Mouse (Mus musculus): ENCODE measurements at regions not wholly inside any gene's neighbourhood (a gene's known extent, or its start where the extent isn't known, plus 50 kb on each side); places are given as distances from the start of the nearest gene placed in this dataset.

DNA sequence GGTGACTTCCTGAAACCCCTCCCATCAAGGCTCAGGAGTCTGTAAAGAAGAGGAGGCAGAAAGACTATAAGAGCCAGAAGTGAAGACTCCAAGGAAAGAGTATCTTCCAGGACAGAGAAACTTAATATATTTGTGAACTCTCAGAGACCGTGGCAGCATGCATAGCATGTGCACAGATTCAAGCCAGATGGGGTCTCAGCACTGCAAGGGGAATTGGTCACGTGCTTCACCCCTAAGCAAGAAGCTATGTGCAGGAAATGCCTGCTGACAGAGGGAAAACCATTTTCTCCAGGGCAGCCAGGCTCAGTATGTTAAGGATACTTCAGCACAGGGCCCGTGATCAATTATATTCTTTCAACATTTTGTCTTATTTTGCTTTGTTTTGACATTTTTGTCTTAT is 368.0 kb downstream of the Sec23a start:
- H3K9ac ChIP-seq (replicated peaks): no peak overlapping the region
- no peaks in the 10 kb centered on the region for H3K4me1 ChIP-seq (ENCODE audit: insufficient read depth)
- H3K27ac ChIP-seq (ENCODE audit: low read depth): no peak overlapping the region
- TF ChIP-seq CTCF (IDR thresholded peaks at IDR 0.05; ENCODE audit: low read depth) (no peak), EP300 (IDR thresholded peaks at IDR 0.05; ENCODE audit: low read depth) (no peak)
- no peak for DNase-seq
- no peaks in the 10 kb centered on the region for H3K9me3 ChIP-seq (ENCODE audit: low read length)
- no peak overlapping the region for H3K4me3 ChIP-seq (ENCODE audit: low read depth, low read length)
- H3K4me2 ChIP-seq (ENCODE audit: low read depth, low read length): no peak overlapping the region
- WGBS (ENCODE audit: insufficient replicate concordance): 51% methylated on average over 3 of the region's 3 CpGs
- no peaks in the 10 kb centered on the region for H3K27me3 ChIP-seq (ENCODE audit: insufficient read depth, low read length)
- ATAC-seq: no peak
- no peaks in the 10 kb centered on the region for H3K36me3 ChIP-seq (replicated peaks; ENCODE audit: insufficient read depth, low read length)

- H3K27ac ChIP-seq (ENCODE audit: low read depth): no peak overlapping the region
- ATAC-seq (no peak), DNase-seq (no peak)
- 64% methylated on average over 1 of the region's 1 CpGs for WGBS (ENCODE audit: insufficient replicate concordance)
- no peaks in the 10 kb centered on the region for H3K36me3 ChIP-seq (replicated peaks; ENCODE audit: insufficient read depth, low read length)
- TF ChIP-seq EP300 (IDR thresholded peaks at IDR 0.05; ENCODE audit: low read depth) (no peak), CTCF (IDR thresholded peaks at IDR 0.05; ENCODE audit: low read depth) (no peak)
- H3K4me2 ChIP-seq (ENCODE audit: low read depth, low read length): no peak overlapping the region
- no peak overlapping the region for H3K9ac ChIP-seq (replicated peaks)
- no peaks in the 10 kb centered on the region for H3K9me3 ChIP-seq (ENCODE audit: low read length)
- H3K4me3 ChIP-seq (ENCODE audit: low read depth, low read length): no peak overlapping the region
- H3K4me1 ChIP-seq (ENCODE audit: insufficient read depth): no peaks in the 10 kb centered on the region
- H3K27me3 ChIP-seq (ENCODE audit: insufficient read depth, low read length): no peaks in the 10 kb centered on the region
Measured at GRCm38 (mm10) chr12:58639478-58639877, 370.4 kb upstream of the Clec14a start.

- DNase-seq (no peak), ATAC-seq (no peak)
- no peaks in the 10 kb centered on the region for H3K9me3 ChIP-seq (ENCODE audit: low read length)
- no peaks in the 10 kb centered on the region for H3K4me1 ChIP-seq (ENCODE audit: insufficient read depth)
- 53% methylated on average over 3 of the region's 3 CpGs for WGBS (ENCODE audit: insufficient replicate concordance)
- H3K36me3 ChIP-seq (replicated peaks; ENCODE audit: insufficient read depth, low read length): no peaks in the 10 kb centered on the region
- no peak overlapping the region for H3K4me3 ChIP-seq (ENCODE audit: low read depth, low read length)
- no peak overlapping the region for H3K27ac ChIP-seq (ENCODE audit: low read depth)
- peak; percentile 31; the same call in 1 of the 2 replicates for TF ChIP-seq CTCF (IDR thresholded peaks at IDR 0.05; ENCODE audit: low read depth)
- TF ChIP-seq EP300 (IDR thresholded peaks at IDR 0.05; ENCODE audit: low read depth): no peak
- H3K9ac ChIP-seq (replicated peaks): no peak overlapping the region
- no peak overlapping the region for H3K4me2 ChIP-seq (ENCODE audit: low read depth, low read length)
- H3K27me3 ChIP-seq (ENCODE audit: insufficient read depth, low read length): no peaks in the 10 kb centered on the region
Measured at GRCm38 (mm10) chr12:58638260-58638659, 369.2 kb upstream of the Clec14a start.

GRCm38 (mm10) chr12:58632529-58632928 is 363.4 kb upstream of the Clec14a start:
- no peak for DNase-seq
- H3K9ac ChIP-seq (replicated peaks): no peak overlapping the region
- no peaks in the 10 kb centered on the region for H3K36me3 ChIP-seq (replicated peaks; ENCODE audit: insufficient read depth, low read length)
- no peak overlapping the region for H3K4me3 ChIP-seq (ENCODE audit: low read depth, low read length)
- 79% methylated on average over 3 of the region's 3 CpGs for WGBS (ENCODE audit: insufficient replicate concordance)
- no peak overlapping the region for H3K27ac ChIP-seq (ENCODE audit: low read depth)
- TF ChIP-seq EP300 (IDR thresholded peaks at IDR 0.05; ENCODE audit: low read depth) (no peak), CTCF (IDR thresholded peaks at IDR 0.05; ENCODE audit: low read depth) (no peak)
- H3K9me3 ChIP-seq (ENCODE audit: low read length): no peaks in the 10 kb centered on the region
- no peaks in the 10 kb centered on the region for H3K4me1 ChIP-seq (ENCODE audit: insufficient read depth)
- no peak for ATAC-seq
- no peaks in the 10 kb centered on the region for H3K27me3 ChIP-seq (ENCODE audit: insufficient read depth, low read length)
- no peak overlapping the region for H3K4me2 ChIP-seq (ENCODE audit: low read depth, low read length)

DNA sequence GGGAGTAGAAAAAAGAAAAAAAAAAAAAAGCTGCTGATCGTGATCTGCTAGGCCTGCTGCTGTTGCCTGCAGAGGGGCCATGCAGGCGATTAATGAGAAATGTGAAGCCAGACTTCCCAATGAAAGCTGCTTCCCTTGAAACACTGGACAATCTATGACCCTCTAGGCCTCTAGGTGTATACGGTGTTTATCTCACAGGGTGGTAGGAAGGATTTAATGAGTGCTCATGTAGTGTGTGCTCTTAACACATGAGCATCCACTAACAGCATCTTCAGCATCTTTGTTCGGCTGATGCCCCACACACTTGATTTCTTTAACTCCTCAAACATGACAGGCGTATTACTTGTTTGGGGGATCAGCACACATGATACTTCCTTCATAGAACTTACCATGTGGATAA is 359.7 kb upstream of the Clec14a start:
- H3K27ac ChIP-seq (ENCODE audit: low read depth): no peak overlapping the region
- no peak overlapping the region for H3K4me2 ChIP-seq (ENCODE audit: low read depth, low read length)
- no peaks in the 10 kb centered on the region for H3K27me3 ChIP-seq (ENCODE audit: insufficient read depth, low read length)
- no peak overlapping the region for H3K9ac ChIP-seq (replicated peaks)
- no peak for DNase-seq
- no peaks in the 10 kb centered on the region for H3K9me3 ChIP-seq (ENCODE audit: low read length)
- H3K4me1 ChIP-seq (ENCODE audit: insufficient read depth): no peaks in the 10 kb centered on the region
- 76% methylated on average over 5 of the region's 5 CpGs for WGBS (ENCODE audit: insufficient replicate concordance)
- no peak for ATAC-seq
- H3K4me3 ChIP-seq (ENCODE audit: low read depth, low read length): no peak overlapping the region
- no peaks in the 10 kb centered on the region for H3K36me3 ChIP-seq (replicated peaks; ENCODE audit: insufficient read depth, low read length)
- TF ChIP-seq CTCF (IDR thresholded peaks at IDR 0.05; ENCODE audit: low read depth) (no peak), EP300 (IDR thresholded peaks at IDR 0.05; ENCODE audit: low read depth) (no peak)

DNA sequence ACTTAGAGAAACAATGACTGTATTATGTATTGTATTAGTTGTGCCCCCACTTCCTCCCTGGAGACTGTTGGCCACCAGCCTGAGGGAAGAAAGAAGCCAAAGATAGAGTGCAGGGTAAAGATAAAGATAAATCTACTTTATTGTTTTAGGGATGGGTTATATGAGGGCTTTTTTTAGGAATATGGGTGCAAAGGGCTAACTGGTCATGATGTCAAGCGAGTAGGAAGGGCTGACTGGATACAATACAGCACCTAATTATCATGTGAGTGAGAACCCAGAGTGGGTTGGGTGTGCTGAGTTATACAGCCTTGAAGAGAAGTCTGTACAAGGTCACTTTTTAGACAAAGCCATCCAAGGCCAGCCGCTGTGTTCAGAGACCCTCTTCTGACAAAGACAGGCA is 356.1 kb upstream of the Clec14a start:
- no peak overlapping the region for H3K27ac ChIP-seq (ENCODE audit: low read depth)
- H3K4me3 ChIP-seq (ENCODE audit: low read depth, low read length): no peak overlapping the region
- WGBS (ENCODE audit: insufficient replicate concordance): 70% methylated on average over 2 of the region's 2 CpGs
- no peaks in the 10 kb centered on the region for H3K36me3 ChIP-seq (replicated peaks; ENCODE audit: insufficient read depth, low read length)
- H3K4me2 ChIP-seq (ENCODE audit: low read depth, low read length): no peak overlapping the region
- TF ChIP-seq CTCF (IDR thresholded peaks at IDR 0.05; ENCODE audit: low read depth) (no peak), EP300 (IDR thresholded peaks at IDR 0.05; ENCODE audit: low read depth) (no peak)
- no peaks in the 10 kb centered on the region for H3K27me3 ChIP-seq (ENCODE audit: insufficient read depth, low read length)
- no peak for DNase-seq
- H3K9ac ChIP-seq (replicated peaks): no peak overlapping the region
- no peaks in the 10 kb centered on the region for H3K4me1 ChIP-seq (ENCODE audit: insufficient read depth)
- no peaks in the 10 kb centered on the region for H3K9me3 ChIP-seq (ENCODE audit: low read length)
- no peak for ATAC-seq

Measured in liver, postnatal 0 days (tissue).